ENCODE assay signal across 9 mouse cellular contexts in genomic region chr4:137594496-137595270, GRCm38 (mm10). TPM values are rescaled to one million over a fixed set of nuclear protein-coding genes. Genes with fewer than 3 reads are reported as not detected.
DNase-seq lines count a peak whose midpoint lies in the region; ATAC-seq and TF ChIP-seq lines count a peak whose summit lies in the region.
"Had no signal": no experiment of that assay in that cellular context is flagged by ENCODE, and none has a peak within 500 bp of the region (broad histone marks: within the 10 kb centered on the region; RNA-seq: fewer than 3 reads in every experiment).

No protein-coding gene starts in this region.

- no peaks in the 10 kb centered on the region for H3K27me3 ChIP-seq in kidney, postnatal 0 days (ENCODE audit: insufficient read depth, low read length)
- H3K27me3 ChIP-seq in heart, embryonic 15.5 days: no peaks in the 10 kb centered on the region
- H3K27me3 ChIP-seq in liver, adult 2 months (ENCODE audit: control insufficient read depth, insufficient read depth, low read length): no peaks in the 10 kb centered on the region

- TF ChIP-seq POLR2A in liver, adult 2 months (IDR thresholded peaks at IDR 0.05; ENCODE audit: extremely low read depth, insufficient read depth, low read length): no peak

- H3K4me1 ChIP-seq in kidney, postnatal 0 days (replicated peaks; ENCODE audit: insufficient read depth, low read length): peaks cover 12% of the 10 kb centered on the region
- H3K4me1 ChIP-seq in heart, embryonic 15.5 days (replicated peaks): peaks cover 29% of the 10 kb centered on the region
- peaks cover 8% of the 10 kb centered on the region for H3K4me1 ChIP-seq in liver, adult 2 months (ENCODE audit: control insufficient read depth, insufficient read depth, low read length)

- no peaks in the 10 kb centered on the region for H3K36me3 ChIP-seq in kidney, postnatal 0 days (ENCODE audit: insufficient read depth, low read length)
- H3K36me3 ChIP-seq in heart, embryonic 15.5 days: no peaks in the 10 kb centered on the region
- no peaks in the 10 kb centered on the region for H3K36me3 ChIP-seq in liver, adult 2 months (ENCODE audit: control insufficient read depth, insufficient read depth, low read length)

- H3K79me2 ChIP-seq in liver, adult 2 months (ENCODE audit: control insufficient read depth, insufficient read depth, low read length): peaks cover 42% of the 10 kb centered on the region

- H3K4me3 ChIP-seq in kidney, postnatal 0 days (replicated peaks; ENCODE audit: low read depth, low read length): peak overlapping the region; percentile 91
- H3K4me3 ChIP-seq in heart, embryonic 15.5 days: peak overlapping the region; percentile 99
- peak overlapping the region; percentile 94 for H3K4me3 ChIP-seq in liver, adult 2 months (ENCODE audit: insufficient read depth, low read depth, low read length)

- DNase-seq in kidney, postnatal 0 days (ENCODE audit: low spot score): peak; percentile 64
- no peak for DNase-seq in kidney, postnatal 14 days
- DNase-seq in ES-CJ7 (ENCODE audit: low read depth, low spot score): peak; percentile 78
- peak; percentile 70 for DNase-seq in c-Kit-positive CD71-positive TER-119-negative erythroid progenitor cells, embryonic 14.5 days (ENCODE audit: low read depth)
- DNase-seq in liver, adult 2 months (ENCODE audit: extremely low read depth, low read depth, low spot score): peak; percentile 62
- DNase-seq in naive thymus-derived CD4-positive, alpha-beta T cell, adult 2 months (ENCODE audit: low read depth): peak; percentile 75
- DNase-seq in frontal cortex, postnatal 25 days (ENCODE audit: low spot score in 2 of 2): no peak

- H3K4me2 ChIP-seq in kidney, postnatal 0 days (ENCODE audit: low read length): peak overlapping the region; percentile 82
- peak overlapping the region; percentile 80 for H3K4me2 ChIP-seq in heart, embryonic 15.5 days

- H3K27ac ChIP-seq in kidney, postnatal 0 days: peak overlapping the region; percentile 100
- peak overlapping the region; percentile 100 for H3K27ac ChIP-seq in heart, embryonic 15.5 days
- peak overlapping the region; percentile 64 for H3K27ac ChIP-seq in liver, adult 2 months (replicated peaks; ENCODE audit: insufficient read depth, low read depth, low read length)

- no peak for ATAC-seq in kidney, postnatal 0 days (replicated peaks; ENCODE audit: low FRiP score, low read depth)
- ATAC-seq in heart, embryonic 15.5 days (replicated peaks; ENCODE audit: insufficient number of reproducible peaks, insufficient read depth, low FRiP score, low read depth): no peak

- TF ChIP-seq CTCF in kidney, postnatal 0 days (IDR thresholded peaks at IDR 0.05; ENCODE audit: low read depth): no peak
- no peak for TF ChIP-seq CTCF in liver, adult 2 months (IDR thresholded peaks at IDR 0.05; ENCODE audit: low read depth, low read length)

- H3K9me3 ChIP-seq in kidney, postnatal 0 days (replicated peaks; ENCODE audit: low read length): no peaks in the 10 kb centered on the region
- H3K9me3 ChIP-seq in heart, embryonic 15.5 days (replicated peaks): no peaks in the 10 kb centered on the region

- H3K9ac ChIP-seq in kidney, postnatal 0 days (ENCODE audit: low read depth, low read length): peak overlapping the region; percentile 89
- peak overlapping the region; percentile 96 for H3K9ac ChIP-seq in heart, embryonic 15.5 days
- peak overlapping the region; percentile 90 for H3K9ac ChIP-seq in liver, adult 2 months (ENCODE audit: low read depth, low read length)

- 2% methylated on average over 40 of the region's 40 CpGs for WGBS in kidney, postnatal 0 days
- WGBS in heart, embryonic 15.5 days: 3% methylated on average over 40 of the region's 40 CpGs
- 2% methylated on average over 40 of the region's 40 CpGs for WGBS in liver, adult 2 months

RNA-seq across cellular contexts. Expression of gene Usp48, which starts 1.1 kb away (rescaled TPM):
- 40.4 and 49.2 TPM in 2 replicates for polyA plus RNA-seq in kidney, postnatal 0 days (2015; fragmentation: Nextera tagmentation; extraction: Ambion mirVana)
- 29.7 and 38.5 TPM in 2 replicates for polyA plus RNA-seq in heart, embryonic 15.5 days (2015; fragmentation: Nextera tagmentation; extraction: Ambion mirVana)
- total RNA-seq in liver, adult 2 months (2014; rRNA removed): 19.6 and 24.7 TPM in 2 replicates
- polyA plus RNA-seq in liver, adult 2 months (2012; rRNA removed): 15.1 and 21.8 TPM in 2 replicates

RNA-seq across cellular contexts. Expression of gene Ldlrad2, which starts 20.3 kb away (rescaled TPM):
- polyA plus RNA-seq in kidney, postnatal 0 days (2015; fragmentation: Nextera tagmentation; extraction: Ambion mirVana): not detected in 2 replicates
- 0.34 TPM in 1 of 2 replicates, not detected in the other for polyA plus RNA-seq in heart, embryonic 15.5 days (2015; fragmentation: Nextera tagmentation; extraction: Ambion mirVana)
- total RNA-seq in liver, adult 2 months (2014; rRNA removed): not detected in 2 replicates
- polyA plus RNA-seq in liver, adult 2 months (2012; rRNA removed): not detected in 2 replicates
- polyA plus RNA-seq: frontal cortex, adult 2 months had no signal

Comparison
In these comparisons a context has a peak if more than half of its experiments do, and no peak if none do; other contexts are left out.
1. DNase-seq: peak in kidney, postnatal 0 days (single experiment), ES-CJ7 (single experiment), c-Kit-positive CD71-positive TER-119-negative erythroid progenitor cells, embryonic 14.5 days (single experiment), liver, adult 2 months (single experiment) and naive thymus-derived CD4-positive, alpha-beta T cell, adult 2 months (single experiment); none in kidney, postnatal 14 days (single experiment) and frontal cortex, postnatal 25 days (0 of 2).
2. Peak in every context shown above with its lines, with median percentiles within 50 percentile points of each other: H3K27ac ChIP-seq, H3K4me3 ChIP-seq and H3K9ac ChIP-seq.